Mouse (Mus musculus) stomach, embryonic 16.5 days (tissue): ENCODE data around the gene Arcn1. TPM values are rescaled to one million over a fixed set of nuclear protein-coding genes. Genes with fewer than 3 reads are reported as not detected.

Source experiments
- polyA plus RNA-seq: library from polyadenylated mRNA; unstranded; fragments of >200 nt; fragmentation: Nextera tagmentation; extraction: Ambion mirVana; gene quantifications from 2 replicates; pipeline ENCODE4 v1.2.1, GENCODE M21; 2015

Gene Arcn1
- polyA plus RNA-seq, 1 experiment from 2014 or later: 212 TPM

Other genes starting within 250 kb of the Arcn1 start
- gene Cxcr5, start 206.0 kb downstream of the Arcn1 start, polyA plus RNA-seq: 0.34 and 0.49 TPM in 2 replicates
- 10.6 and 11.5 TPM in 2 replicates for gene Ddx6, start 163.0 kb downstream of the Arcn1 start, polyA plus RNA-seq
- not detected in 2 replicates for gene Treh, start 94.6 kb downstream of the Arcn1 start, polyA plus RNA-seq
- 22.4 and 24.5 TPM in 2 replicates for gene Phldb1, start 32.6 kb downstream of the Arcn1 start, polyA plus RNA-seq
- 76.3 and 77.3 TPM in 2 replicates for gene Ift46, start 63 bp upstream of the Arcn1 start, polyA plus RNA-seq
- 3.6 and 4.5 TPM in 2 replicates for gene Tmem25, start 31.5 kb upstream of the Arcn1 start, polyA plus RNA-seq
- 8.3 and 8.5 TPM in 2 replicates for gene Ttc36, start 35.2 kb upstream of the Arcn1 start, polyA plus RNA-seq
- 7.1 and 8.8 TPM in 2 replicates for gene Kmt2a, start 113.5 kb upstream of the Arcn1 start, polyA plus RNA-seq
- 660 and 783 TPM in 2 replicates for gene Atp5l, start 152.9 kb upstream of the Arcn1 start, polyA plus RNA-seq
- 24.8 and 27.5 TPM in 2 replicates for gene Ube4a, start 197.8 kb upstream of the Arcn1 start, polyA plus RNA-seq
- gene Cd3g, start 212.6 kb upstream of the Arcn1 start, polyA plus RNA-seq: 0.75 and 0.76 TPM in 2 replicates
- 0.19 TPM in 1 of 2 replicates, not detected in the other for gene Cd3d, start 213.9 kb upstream of the Arcn1 start, polyA plus RNA-seq
- gene Cd3e, start 241.8 kb upstream of the Arcn1 start, polyA plus RNA-seq: 0.95 and 1.6 TPM in 2 replicates